Comparison of ENCODE assay signal across 10 mouse cellular contexts in the genomic region with DNA sequence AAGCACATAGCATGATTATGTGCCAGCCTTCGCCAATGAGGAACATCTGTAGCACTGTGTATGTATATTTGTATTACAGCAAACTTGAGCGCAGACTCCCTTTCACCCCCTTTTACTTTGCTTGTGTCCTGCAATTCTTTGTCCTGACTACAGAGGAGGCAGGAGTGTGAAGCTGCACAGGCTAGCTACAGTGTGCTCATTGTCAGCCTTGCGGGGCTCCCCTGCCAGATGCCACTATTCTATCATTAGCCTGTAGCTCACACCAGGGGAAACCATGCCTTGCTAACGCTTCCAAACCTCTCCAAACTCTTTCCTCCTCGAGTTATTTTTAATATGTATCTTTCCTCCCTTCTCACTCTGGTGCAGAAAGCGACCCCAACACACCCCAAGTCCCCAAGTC.
DNase-seq lines count a peak whose midpoint lies in the region; ATAC-seq and TF ChIP-seq lines count a peak whose summit lies in the region.
"Had no signal": no experiment of that assay in that cellular context is flagged by ENCODE, and none has a peak within 500 bp of the region (broad histone marks: within the 10 kb centered on the region; RNA-seq: fewer than 3 reads in every experiment).

No protein-coding gene starts in this region.

- DNase-seq in lung, embryonic 14.5 days, result no peak
- no peak for DNase-seq in lung, postnatal 14 days
- DNase-seq in embryonic facial prominence, embryonic 14.5 days (ENCODE audit: low spot score), result peak; percentile 82
- no peak for DNase-seq in limb, embryonic 10.5 days (ENCODE audit: low spot score)
- DNase-seq in retina, postnatal 1 day, result peak; percentile 66
- no peak for DNase-seq in thymus, adult 2 months
- DNase-seq in thymus, postnatal 10 days (ENCODE audit: low spot score in 2 of 2), result no peak
- DNase-seq in ovary, adult 18-20 months (ENCODE audit: low spot score), result no peak

- H3K4me2 ChIP-seq in lung, embryonic 14.5 days, result no peak overlapping the region
- H3K4me2 ChIP-seq in embryonic facial prominence, embryonic 14.5 days (ENCODE audit: low read depth, low read length), result peak overlapping the region; percentile 37; the same call in 1 of the 2 replicates

- no peaks in the 10 kb centered on the region for H3K36me3 ChIP-seq in lung, embryonic 14.5 days (ENCODE audit: insufficient read depth)
- no peaks in the 10 kb centered on the region for H3K36me3 ChIP-seq in embryonic facial prominence, embryonic 14.5 days (ENCODE audit: control insufficient read depth, insufficient read depth, low read length)
- H3K36me3 ChIP-seq in limb, embryonic 10.5 days, result no peaks in the 10 kb centered on the region
- no peaks in the 10 kb centered on the region for H3K36me3 ChIP-seq in thymus, adult 2 months (ENCODE audit: control insufficient read depth, insufficient read depth, low read length)
- H3K36me3 ChIP-seq: G1E had no signal

- H3K27me3 ChIP-seq in lung, embryonic 14.5 days (ENCODE audit: insufficient read depth, low read length), result no peaks in the 10 kb centered on the region
- no peaks in the 10 kb centered on the region for H3K27me3 ChIP-seq in embryonic facial prominence, embryonic 14.5 days (replicated peaks; ENCODE audit: control insufficient read depth, insufficient read depth, low read length)
- H3K27me3 ChIP-seq in limb, embryonic 10.5 days (ENCODE audit: low read depth, poor library complexity, severe bottlenecking), result no peaks in the 10 kb centered on the region
- H3K27me3 ChIP-seq in thymus, adult 2 months (ENCODE audit: control insufficient read depth, insufficient read depth, low read length), result no peaks in the 10 kb centered on the region

- no peak overlapping the region; the same call in 1 of the 2 replicates for H3K27ac ChIP-seq in lung, embryonic 14.5 days (ENCODE audit: low read depth)
- peak overlapping the region; percentile 77 for H3K27ac ChIP-seq in embryonic facial prominence, embryonic 14.5 days (replicated peaks; ENCODE audit: low read depth, low read length)
- peak overlapping the region; percentile 66; the same call in 1 of the 2 replicates for H3K27ac ChIP-seq in limb, embryonic 10.5 days
- no peak overlapping the region for H3K27ac ChIP-seq in thymus, adult 2 months (ENCODE audit: control insufficient read depth, insufficient read depth, low read length)

- no peak overlapping the region for H3K4me3 ChIP-seq in lung, embryonic 14.5 days (ENCODE audit: low read depth, low read length)
- no peak overlapping the region for H3K4me3 ChIP-seq in embryonic facial prominence, embryonic 14.5 days (ENCODE audit: low read depth, low read length)
- no peak overlapping the region for H3K4me3 ChIP-seq in limb, embryonic 10.5 days
- H3K4me3 ChIP-seq in thymus, adult 2 months (ENCODE audit: control insufficient read depth, insufficient read depth, low read length), result no peak overlapping the region

- TF ChIP-seq CTCF in lung, embryonic 14.5 days (IDR thresholded peaks at IDR 0.05; ENCODE audit: low read depth), result peak; percentile 35
- no peak for TF ChIP-seq CTCF in thymus, adult 2 months (IDR thresholded peaks at IDR 0.05; ENCODE audit: borderline replicate concordance, control insufficient read depth, extremely low read depth, insufficient read depth, low read length, poor library complexity)

- no peak for TF ChIP-seq POLR2A in thymus, adult 2 months (IDR thresholded peaks at IDR 0.05; ENCODE audit: control insufficient read depth, extremely low read depth, insufficient read depth, low read length, poor library complexity)

- no peaks in the 10 kb centered on the region for H3K9me3 ChIP-seq in lung, embryonic 14.5 days (ENCODE audit: low read depth, low read length)
- H3K9me3 ChIP-seq in embryonic facial prominence, embryonic 14.5 days (ENCODE audit: control insufficient read depth, low read length), result no peaks in the 10 kb centered on the region
- H3K9me3 ChIP-seq in limb, embryonic 10.5 days (replicated peaks), result no peaks in the 10 kb centered on the region

- ATAC-seq in lung, embryonic 14.5 days (ENCODE audit: insufficient read depth), result no peak
- ATAC-seq in embryonic facial prominence, embryonic 14.5 days (ENCODE audit: low read depth), result peak; percentile 87
- ATAC-seq: intestine, embryonic 16.5 days had no signal

- H3K9ac ChIP-seq in lung, embryonic 14.5 days, result no peak overlapping the region
- no peak overlapping the region for H3K9ac ChIP-seq in embryonic facial prominence, embryonic 14.5 days (ENCODE audit: low read depth, low read length)

- peaks cover 17% of the 10 kb centered on the region; the same call in 1 of the 2 replicates for H3K4me1 ChIP-seq in lung, embryonic 14.5 days (ENCODE audit: insufficient read depth)
- peaks cover 23% of the 10 kb centered on the region for H3K4me1 ChIP-seq in embryonic facial prominence, embryonic 14.5 days (ENCODE audit: control insufficient read depth, insufficient read depth, low read length)
- peaks cover 12% of the 10 kb centered on the region for H3K4me1 ChIP-seq in limb, embryonic 10.5 days
- no peaks in the 10 kb centered on the region for H3K4me1 ChIP-seq in thymus, adult 2 months (replicated peaks; ENCODE audit: control insufficient read depth, insufficient read depth, low read length)

- WGBS in lung, embryonic 14.5 days, result 44% methylated on average over 6 of the region's 6 CpGs
- 28% methylated on average over 6 of the region's 6 CpGs for WGBS in embryonic facial prominence, embryonic 14.5 days
- 69% methylated on average over 6 of the region's 6 CpGs for WGBS in limb, embryonic 10.5 days
- WGBS in thymus, adult 2 months, result 74% methylated on average over 6 of the region's 6 CpGs

Comparison
In these comparisons a context has a peak if more than half of its experiments do, and no peak if none do; other contexts are left out.
1. DNase-seq: peak in embryonic facial prominence, embryonic 14.5 days (single experiment) and retina, postnatal 1 day (single experiment); none in lung, embryonic 14.5 days (single experiment), lung, postnatal 14 days (single experiment), limb, embryonic 10.5 days (single experiment), thymus, adult 2 months (single experiment), thymus, postnatal 10 days (0 of 2) and ovary, adult 18-20 months (single experiment).
2. H3K27ac ChIP-seq: peak in embryonic facial prominence, embryonic 14.5 days (single experiment) and limb, embryonic 10.5 days (single experiment); none in lung, embryonic 14.5 days (single experiment) and thymus, adult 2 months (single experiment).